Mouse (Mus musculus): ENCODE measurements around the gene Fbxl2. TPM values are rescaled to one million over a fixed set of nuclear protein-coding genes. Genes with fewer than 3 reads are reported as not detected.

The Fbxl2 gene
- total and polyA plus RNA-seq, 3 experiments = 0.54 to 1.1 (median 0.81) TPM

- peaks cover 2 to 6% of the 10 kb centered on the region in 2 experiments; a peak in 2 of 4 replicates for H3K4me1 ChIP-seq (ENCODE audit: control insufficient read depth in 1 of 2, insufficient read depth in 2 of 2)
- TF ChIP-seq CHD2 (IDR thresholded peaks at IDR 0.05; ENCODE audit: low read length) (no peak), MXI1 (IDR thresholded peaks at IDR 0.05; ENCODE audit: low read depth, low read length) (no peak), ZC3H11A (IDR thresholded peaks at IDR 0.05; ENCODE audit: low read depth, low read length) (no peak), HCFC1 (IDR thresholded peaks at IDR 0.05; ENCODE audit: low read depth, low read length) (no peak), MYC (IDR thresholded peaks at IDR 0.05; ENCODE audit: low read depth, low read length) (no peak), USF1 (IDR thresholded peaks at IDR 0.05; ENCODE audit: low read depth, low read length) (no peak), MAFK (IDR thresholded peaks at IDR 0.05; ENCODE audit: insufficient replicate concordance, low read length) (no peak), UBTF (IDR thresholded peaks at IDR 0.05; ENCODE audit: low read depth, low read length) (no peak), TCF12 (IDR thresholded peaks at IDR 0.05; ENCODE audit: low read depth, low read length) (no peak), PAX5 (IDR thresholded peaks at IDR 0.05; ENCODE audit: low read length) (no peak), CHD1 (IDR thresholded peaks at IDR 0.05; ENCODE audit: low read depth, low read length) (no peak), ZNF384 (IDR thresholded peaks at IDR 0.05; ENCODE audit: low read depth, low read length) (no peak), NELFE (IDR thresholded peaks at IDR 0.05; ENCODE audit: low read depth, low read length) (no peak), ZMIZ1 (IDR thresholded peaks at IDR 0.05; ENCODE audit: low read depth, low read length) (no peak), POLR2AphosphoS2 (IDR thresholded peaks at IDR 0.05; ENCODE audit: low read depth, low read length) (no peak), NRF1 (IDR thresholded peaks at IDR 0.05; ENCODE audit: low read depth, low read length) (no peak), TBP (conservative IDR thresholded peaks at IDR 0.05; ENCODE audit: low read depth, low read length) (no peak), MAX (IDR thresholded peaks at IDR 0.05; ENCODE audit: low read length) (no peak), MEF2A (IDR thresholded peaks at IDR 0.05; ENCODE audit: borderline replicate concordance, low read depth, low read length) (no peak)
- in situ Hi-C loops (cut with MboI; ENCODE audit: low pct_ligation_motif_present, low pct_unique_long_range_greater_than_20kb, low sequenced_read_pairs) (no loop called here), dilution Hi-C loops (cut with MboI; ENCODE audit: extremely low pct_ligation_motif_present, extremely low pct_unique_long_range_greater_than_20kb, low sequenced_read_pairs) (no loop called here)
- no peak overlapping the region for H3K4me3 ChIP-seq (replicated peaks in 1 of 3; ENCODE audit: low read depth in 2 of 3, low read length in 2 of 3, poor library complexity in 1 of 3)
- no peak for DNase-seq (ENCODE audit: extremely low read depth)
- peaks cover 75 to 95% of the 10 kb centered on the region in 2 experiments for H3K36me3 ChIP-seq (replicated peaks in 1 of 2; ENCODE audit: control insufficient read depth in 1 of 2, insufficient read depth in 1 of 2, low read length in 1 of 2)
- H3K79me2 ChIP-seq (replicated peaks; ENCODE audit: control insufficient read depth, extremely low read depth, insufficient read depth, poor library complexity, severe bottlenecking) = 0 out of 2 replicates have a peak, but pooled peaks cover 3% of the 10 kb centered on the region
- no peaks in the 10 kb centered on the region for H3K27me3 ChIP-seq (replicated peaks)
- no peak overlapping the region for H3K27ac ChIP-seq (ENCODE audit: insufficient read depth, low read depth)
- H3K4me2 ChIP-seq (ENCODE audit: insufficient read depth, low read depth, poor library complexity, severe bottlenecking) = no peak overlapping the region
- no peaks in the 10 kb centered on the region for H3K9me3 ChIP-seq (replicated peaks; ENCODE audit: low read length)
- H3K9ac ChIP-seq (ENCODE audit: insufficient read depth, low read depth) = no peak overlapping the region
These were observed 76.6 kb downstream of the Fbxl2 start for GRCm38 (mm10) chr9:113969399-113969798.

- in situ Hi-C loops (cut with MboI; ENCODE audit: low pct_ligation_motif_present, low pct_unique_long_range_greater_than_20kb, low sequenced_read_pairs) = no loop called here
- no peak for DNase-seq (ENCODE audit: extremely low read depth)
- Histone ChIP-seq H3K9me3 (replicated peaks; ENCODE audit: low read length) (no peaks in the 10 kb centered on the region), H3K4me2 (ENCODE audit: insufficient read depth, low read depth, poor library complexity, severe bottlenecking) (no peak overlapping the region), H3K27ac (ENCODE audit: insufficient read depth, low read depth) (no peak overlapping the region), H3K79me2 (replicated peaks; ENCODE audit: control insufficient read depth, extremely low read depth, insufficient read depth, poor library complexity, severe bottlenecking) (0 out of 2 replicates have a peak, but pooled peaks cover 3% of the 10 kb centered on the region), H3K4me1 (ENCODE audit: control insufficient read depth in 1 of 2, insufficient read depth in 2 of 2) (peaks cover 2 to 6% of the 10 kb centered on the region in 2 experiments; a peak in 2 of 4 replicates), H3K36me3 (replicated peaks in 1 of 2; ENCODE audit: control insufficient read depth in 1 of 2, insufficient read depth in 1 of 2, low read length in 1 of 2) (peaks cover 75 to 95% of the 10 kb centered on the region in 2 experiments), H3K27me3 (replicated peaks) (no peaks in the 10 kb centered on the region), H3K4me3 (replicated peaks in 1 of 3; ENCODE audit: low read depth in 2 of 3, low read length in 2 of 3, poor library complexity in 1 of 3) (no peak overlapping the region), H3K9ac (ENCODE audit: insufficient read depth, low read depth) (no peak overlapping the region)
- TF ChIP-seq MAX (IDR thresholded peaks at IDR 0.05; ENCODE audit: low read length) (no peak), E2F4 (IDR thresholded peaks at IDR 0.05; ENCODE audit: insufficient replicate concordance, low read depth, low read length) (no peak), MYC (IDR thresholded peaks at IDR 0.05; ENCODE audit: low read depth, low read length) (no peak), ZMIZ1 (IDR thresholded peaks at IDR 0.05; ENCODE audit: low read depth, low read length) (no peak), TBP (conservative IDR thresholded peaks at IDR 0.05; ENCODE audit: low read depth, low read length) (no peak), ETS1 (conservative IDR thresholded peaks at IDR 0.05; ENCODE audit: low read depth, low read length) (no peak), USF1 (IDR thresholded peaks at IDR 0.05; ENCODE audit: low read depth, low read length) (no peak), GABPA (IDR thresholded peaks at IDR 0.05; ENCODE audit: insufficient replicate concordance, low read depth, low read length) (no peak), MAZ (IDR thresholded peaks at IDR 0.05; ENCODE audit: low read depth, low read length) (no peak), ZC3H11A (IDR thresholded peaks at IDR 0.05; ENCODE audit: low read depth, low read length) (no peak)
- dilution Hi-C loops (cut with MboI; ENCODE audit: extremely low pct_ligation_motif_present, extremely low pct_unique_long_range_greater_than_20kb, low sequenced_read_pairs) = no loop called here
These were observed 77.0 kb downstream of the Fbxl2 start for GRCm38 (mm10) chr9:113968967-113969366.
